Mouse (Mus musculus) limb, embryonic 15.5 days (tissue): ENCODE measurements around the gene Gm38119. TPM values are rescaled to one million over a fixed set of nuclear protein-coding genes. Genes with fewer than 3 reads are reported as not detected.
"Not testable (repeated sequence)": the region's sequence is repeated elsewhere in the genome, so short reads cannot be mapped to it uniquely, and the experiment has no call there.

Source experiments
- ATAC-seq: fragments of 200-750 bp; cut with Nextera tagmentation; 2 replicates; pipeline ENCODE4 v1.8.0; 2017; ENCODE audit warnings: low read depth, moderate TSS enrichment; ENCODE audit not compliant: insufficient number of reproducible peaks, low FRiP score, low TSS enrichment
- H3K27ac ChIP-seq: fragments of 300-500 bp; sonication (generic); 2 replicates; pipeline ENCODE4 v1.5.1; 2015; ENCODE audit warnings: moderate library complexity, mild to moderate bottlenecking, inconsistent platforms
- H3K27me3 ChIP-seq: fragments of 300-500 bp; sonication (generic); 2 replicates; pipeline ENCODE4 v1.6.1; 2015; ENCODE audit warnings: inconsistent platforms
- H3K36me3 ChIP-seq: fragments of 300-500 bp; sonication (generic); 2 replicates; pipeline ENCODE4 v1.6.1; 2015; ENCODE audit warnings: inconsistent platforms
- H3K4me1 ChIP-seq: fragments of 300-500 bp; sonication (generic); 2 replicates; pipeline ENCODE4 v1.6.1; 2015; ENCODE audit warnings: inconsistent platforms
- H3K4me2 ChIP-seq: fragments of 300-500 bp; sonication (generic); 2 replicates; pipeline ENCODE4 v1.6.1; 2015; ENCODE audit warnings: mild to moderate bottlenecking, inconsistent platforms
- H3K4me3 ChIP-seq: fragments of 300-500 bp; sonication (generic); 2 replicates; pipeline ENCODE4 v1.5.1; 2015; ENCODE audit warnings: mild to moderate bottlenecking, inconsistent platforms
- H3K9ac ChIP-seq: fragments of 300-500 bp; sonication (generic); 2 replicates; pipeline ENCODE4 v1.6.1; 2015; ENCODE audit warnings: inconsistent platforms
- H3K9me3 ChIP-seq: fragments of 300-500 bp; sonication (generic); 2 replicates; pipeline ENCODE4 v1.6.1; 2016; ENCODE audit warnings: inconsistent platforms
- WGBS: fragments of 180-500 bp; shearing (Covaris S2); methylation state at CpG from one replicate; pipeline ENCODE4 v1.1.7; 2015; 5-methylcytosine and 5-hydroxymethylcytosine counted together
- polyA plus RNA-seq: library from polyadenylated mRNA; unstranded; fragments of >200 nt; fragmentation: Nextera tagmentation; extraction: Ambion mirVana; gene quantifications from 2 replicates; pipeline ENCODE4 v1.2.1, GENCODE M21; 2015

Gm38119 gene
- polyA plus RNA-seq: not detected in 2 replicates

DNA sequence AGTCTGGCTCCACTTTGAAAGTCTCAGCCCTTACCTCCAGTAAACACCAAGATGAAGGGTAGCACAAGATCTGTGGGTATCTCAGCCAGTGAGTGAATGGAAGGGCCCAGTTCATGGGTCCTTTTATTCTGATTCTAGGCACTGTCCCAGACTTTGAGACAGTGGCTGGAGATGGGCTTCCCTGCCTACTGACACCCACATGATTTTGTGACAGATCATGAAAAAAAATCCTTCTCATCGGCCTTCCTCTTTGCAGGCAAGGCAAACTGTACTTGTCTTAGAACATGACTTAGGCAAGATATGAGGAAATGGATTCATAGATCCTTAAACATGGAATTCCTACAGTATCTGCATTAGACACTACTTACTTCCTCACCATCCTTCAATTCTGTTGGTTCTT, at the start of gene Gm38119:
Gene Gm38119 (minus strand): TSS at position 101 of the 400 bp plus-strand sequence.
- ATAC-seq: no peak
- no peak within 1 kb of the TSS for H3K27ac ChIP-seq

DNA sequence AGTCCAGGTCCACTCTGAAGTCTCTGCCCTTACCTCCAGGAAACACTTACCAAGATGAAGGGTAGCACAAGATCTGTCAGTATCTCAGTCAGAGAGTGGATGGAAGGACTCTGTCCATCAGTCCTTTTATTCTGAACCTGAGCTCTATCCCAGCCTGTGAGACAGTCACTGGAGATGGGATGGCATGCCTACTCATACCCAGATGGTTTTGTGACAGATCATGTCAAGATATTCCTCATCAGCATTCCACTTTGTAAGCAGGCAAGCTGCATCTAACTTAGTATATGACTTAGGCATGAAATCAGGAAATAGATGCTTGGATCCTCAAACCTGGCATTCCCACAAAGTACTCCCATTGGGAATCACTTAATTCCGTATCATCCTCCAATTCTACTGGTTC, 39.9 kb upstream of the Gm38119 start, which contains the start of gene Lce1i:
Gene Lce1i (minus strand): TSS at position 101 of the 400 bp plus-strand sequence.
- no peak within 1 kb of the TSS for H3K4me3 ChIP-seq
- H3K36me3 ChIP-seq: no peaks in the 10 kb centered on the region
- H3K9me3 ChIP-seq: no peaks in the 10 kb centered on the region
- H3K27ac ChIP-seq: no peak within 1 kb of the TSS
- no peak within 1 kb of the TSS for H3K9ac ChIP-seq
- ATAC-seq: no peak
- no peak within 1 kb of the TSS for H3K4me2 ChIP-seq
- 76% methylated on average over 1 of the region's 1 CpGs for WGBS
- no peaks in the 10 kb centered on the region for H3K4me1 ChIP-seq
- H3K27me3 ChIP-seq: no peaks in the 10 kb centered on the region

More for the DNA sequence above, at the start of gene Gm38119:
- no peaks in the 10 kb centered on the region for H3K36me3 ChIP-seq
- H3K27me3 ChIP-seq: no peaks in the 10 kb centered on the region
- 81% methylated on average over 1 of the region's 1 CpGs for WGBS
- H3K9ac ChIP-seq: no peak within 1 kb of the TSS
- H3K4me3 ChIP-seq: no peak within 1 kb of the TSS
- no peaks in the 10 kb centered on the region for H3K9me3 ChIP-seq
- H3K4me2 ChIP-seq: no peak within 1 kb of the TSS
- H3K4me1 ChIP-seq: no peaks in the 10 kb centered on the region

- 18% methylated on average over 3 of the region's 3 CpGs for WGBS
- ATAC-seq: no peak
- Histone ChIP-seq H3K36me3 (no peaks in the 10 kb centered on the region), H3K27ac (no peak overlapping the region), H3K9me3 (no peaks in the 10 kb centered on the region), H3K27me3 (no peaks in the 10 kb centered on the region), H3K4me2 (no peak overlapping the region), H3K4me3 (no peak overlapping the region), H3K9ac (no peak overlapping the region), H3K4me1 (no peaks in the 10 kb centered on the region)
These were observed 32.7 kb upstream of the Gm38119 start for GRCm38 (mm10) chr3:92771573-92771972.

GRCm38 (mm10) chr3:92764965-92765364, 26.1 kb upstream of the Gm38119 start, which contains the start of gene Lce1h:
Gene Lce1h, minus strand, starts transcription at chr3:92765065.
- no peaks in the 10 kb centered on the region for H3K9me3 ChIP-seq
- H3K27ac ChIP-seq: no peak within 1 kb of the TSS
- ATAC-seq: no peak
- no peak within 1 kb of the TSS for H3K4me3 ChIP-seq
- no peaks in the 10 kb centered on the region for H3K4me1 ChIP-seq
- no peaks in the 10 kb centered on the region for H3K27me3 ChIP-seq
- H3K4me2 ChIP-seq: no peak within 1 kb of the TSS
- H3K36me3 ChIP-seq: no peaks in the 10 kb centered on the region
- whole genome bisulfite sequencing: 83% methylated on average over 1 of the region's 1 CpGs
- no peak within 1 kb of the TSS for H3K9ac ChIP-seq

DNA sequence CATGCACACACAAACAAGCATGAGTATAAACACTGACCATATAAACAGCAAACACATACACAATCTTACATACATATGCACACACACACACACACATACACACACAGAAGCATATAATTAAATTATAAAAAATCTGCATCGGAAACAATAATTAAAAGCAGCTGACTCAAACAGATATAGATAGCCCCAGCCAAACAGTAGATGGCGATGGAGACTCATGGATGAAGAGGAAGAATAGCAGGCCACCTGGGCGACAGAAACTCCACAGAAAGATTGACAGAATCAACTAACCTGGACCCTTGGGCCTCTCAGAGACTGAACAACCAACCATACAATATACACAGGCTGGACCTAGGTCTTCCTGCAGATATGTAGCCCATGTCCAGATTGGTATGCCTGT, 14.3 kb upstream of the Gm38119 start:
- Histone ChIP-seq H3K4me2 (no peak overlapping the region), H3K4me1 (no peaks in the 10 kb centered on the region), H3K9ac (no peak overlapping the region), H3K27ac (no peak overlapping the region), H3K27me3 (no peaks in the 10 kb centered on the region), H3K36me3 (no peaks in the 10 kb centered on the region), H3K4me3 (no peak overlapping the region), H3K9me3 (no peaks in the 10 kb centered on the region)
- 29% methylated on average over 3 of the region's 3 CpGs for WGBS
- ATAC-seq: no peak

DNA sequence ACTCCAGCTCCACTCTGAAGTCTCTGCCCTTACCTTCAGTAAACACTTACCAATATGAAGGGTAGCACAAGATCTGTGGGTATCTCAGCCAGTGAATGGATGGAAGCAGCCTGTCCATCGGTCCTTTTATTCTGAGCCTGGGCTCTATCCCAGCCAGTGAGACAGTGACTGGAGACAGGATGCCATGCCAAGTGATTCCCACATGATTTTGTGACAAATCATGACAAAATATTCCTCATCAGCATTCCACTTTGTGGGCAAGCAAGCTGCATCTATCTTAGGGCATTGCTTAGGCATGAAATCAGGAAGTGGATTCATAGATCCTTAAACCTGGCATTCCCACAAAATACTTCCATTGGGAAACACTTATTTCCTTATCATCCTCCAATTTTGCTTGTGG, 13.3 kb upstream of the Gm38119 start, which contains the start of gene Lce1g:
Gene Lce1g (minus strand): TSS at position 101 of the 400 bp plus-strand sequence.
- Histone ChIP-seq H3K4me1 (no peaks in the 10 kb centered on the region), H3K9ac (no peak within 1 kb of the TSS), H3K27ac (no peak within 1 kb of the TSS), H3K4me2 (no peak within 1 kb of the TSS), H3K27me3 (no peaks in the 10 kb centered on the region), H3K9me3 (no peaks in the 10 kb centered on the region), H3K36me3 (no peaks in the 10 kb centered on the region), H3K4me3 (no peak within 1 kb of the TSS)
- 85% methylated on average over 1 of the region's 1 CpGs for WGBS
- ATAC-seq: no peak

GRCm38 (mm10) chr3:92722631-92723030, 16.3 kb downstream of the Gm38119 start:
- Histone ChIP-seq H3K4me3 (no peak overlapping the region), H3K9ac (no peak overlapping the region), H3K36me3 (no peaks in the 10 kb centered on the region), H3K27me3 (no peaks in the 10 kb centered on the region), H3K4me2 (no peak overlapping the region), H3K4me1 (no peaks in the 10 kb centered on the region), H3K27ac (no peak overlapping the region), H3K9me3 (no peaks in the 10 kb centered on the region)
- ATAC-seq: no peak
- 81% methylated on average over 5 of the region's 5 CpGs for WGBS

DNA sequence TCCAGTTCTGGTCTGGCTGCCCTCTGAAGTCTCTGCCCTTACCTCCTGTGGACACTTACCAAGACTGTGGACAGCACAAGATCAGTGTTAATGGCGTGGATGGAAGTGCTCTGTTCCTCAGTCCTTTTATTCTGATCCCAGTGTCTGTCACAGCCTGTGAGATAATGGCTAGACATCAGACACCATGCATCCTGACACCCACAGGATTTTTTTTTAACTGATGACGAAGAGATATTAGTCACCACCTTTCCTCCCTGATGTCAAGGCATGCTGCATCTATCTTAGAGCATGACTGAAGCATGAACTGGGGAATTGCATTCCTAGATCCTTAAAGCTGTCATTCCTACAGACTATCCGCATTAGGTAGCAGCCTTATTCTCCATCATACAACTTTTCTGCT, 18.6 kb downstream of the Gm38119 start, which contains the start of gene Lce1f:
Gene Lce1f (minus strand): TSS at position 101 of the 400 bp plus-strand sequence.
- Histone ChIP-seq H3K4me1 (no peaks in the 10 kb centered on the region), H3K4me3 (no peak within 1 kb of the TSS), H3K4me2 (no peak within 1 kb of the TSS), H3K27me3 (no peaks in the 10 kb centered on the region), H3K9ac (no peak within 1 kb of the TSS), H3K27ac (no peak within 1 kb of the TSS), H3K9me3 (no peaks in the 10 kb centered on the region), H3K36me3 (no peaks in the 10 kb centered on the region)
- ATAC-seq: no peak
- 66% methylated on average over 3 of the region's 3 CpGs for WGBS

GRCm38 (mm10) chr3:92715122-92715521, 23.8 kb downstream of the Gm38119 start:
- H3K36me3 ChIP-seq: no peaks in the 10 kb centered on the region
- ATAC-seq: no peak
- no peak overlapping the region for H3K4me2 ChIP-seq
- H3K4me3 ChIP-seq: no peak overlapping the region
- no peak overlapping the region for H3K9ac ChIP-seq
- H3K4me1 ChIP-seq: no peaks in the 10 kb centered on the region
- H3K27ac ChIP-seq: no peak overlapping the region
- H3K27me3 ChIP-seq: no peaks in the 10 kb centered on the region
- H3K9me3 ChIP-seq: no peaks in the 10 kb centered on the region

GRCm38 (mm10) chr3:92708974-92709373, 29.9 kb downstream of the Gm38119 start, which contains the start of gene Lce1e:
Gene Lce1e, minus strand, starts transcription at chr3:92709074.
- Histone ChIP-seq H3K27ac (no peak within 1 kb of the TSS), H3K36me3 (no peaks in the 10 kb centered on the region), H3K4me3 (no peak within 1 kb of the TSS), H3K4me2 (no peak within 1 kb of the TSS), H3K9me3 (no peaks in the 10 kb centered on the region), H3K27me3 (no peaks in the 10 kb centered on the region), H3K4me1 (no peaks in the 10 kb centered on the region), H3K9ac (no peak within 1 kb of the TSS)
- ATAC-seq: no peak
- 81% methylated on average over 2 of the region's 2 CpGs for WGBS

DNA sequence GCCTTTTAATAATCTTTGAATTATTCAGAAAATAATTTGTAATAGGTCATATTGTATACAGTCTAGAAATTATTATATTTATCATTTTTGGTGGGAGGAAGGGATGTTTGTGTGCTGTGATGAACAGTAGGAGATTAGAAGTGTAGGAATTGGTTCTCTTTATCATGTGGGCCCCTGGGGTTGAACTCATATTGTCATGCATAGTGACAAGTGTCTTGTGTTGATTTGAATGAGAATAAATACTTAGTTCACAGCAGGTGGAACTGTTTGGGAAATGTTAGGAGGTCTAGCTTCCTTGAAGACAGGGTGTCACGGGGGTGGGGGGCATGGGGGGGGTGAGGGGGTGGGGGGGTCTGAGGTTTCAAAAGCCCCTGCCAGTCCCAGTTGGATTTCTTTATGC, 44.3 kb downstream of the Gm38119 start:
- Histone ChIP-seq H3K9ac (no peak overlapping the region), H3K27ac (no peak overlapping the region), H3K4me3 (no peak overlapping the region), H3K9me3 (no peaks in the 10 kb centered on the region), H3K27me3 (no peaks in the 10 kb centered on the region), H3K4me2 (no peak overlapping the region), H3K4me1 (no peaks in the 10 kb centered on the region), H3K36me3 (no peaks in the 10 kb centered on the region)
- 14% methylated on average over 1 of the region's 1 CpGs for WGBS
- no peak for ATAC-seq

DNA sequence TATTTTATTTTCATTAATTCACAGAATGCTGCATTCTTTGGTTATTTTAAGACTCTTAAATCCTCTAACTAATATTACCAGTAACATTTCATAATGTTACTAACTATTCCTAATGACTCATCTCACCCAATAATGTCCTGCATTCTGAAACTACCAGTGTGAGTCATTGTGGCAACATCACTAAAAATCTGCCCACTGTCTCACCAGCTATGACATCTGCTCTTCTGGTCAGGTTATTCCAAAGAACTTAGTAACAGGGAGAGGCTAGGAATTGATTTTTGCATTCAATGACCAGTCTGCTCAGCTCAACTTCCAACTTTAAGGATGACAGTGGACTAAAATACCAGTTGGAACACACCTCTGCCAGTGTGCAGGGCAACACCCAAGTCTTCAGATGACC, 47.2 kb downstream of the Gm38119 start:
- no peaks in the 10 kb centered on the region for H3K4me1 ChIP-seq
- no peaks in the 10 kb centered on the region for H3K36me3 ChIP-seq
- no peak overlapping the region for H3K9ac ChIP-seq
- no peak overlapping the region for H3K4me3 ChIP-seq
- no peaks in the 10 kb centered on the region for H3K9me3 ChIP-seq
- no peak for ATAC-seq
- H3K27ac ChIP-seq: no peak overlapping the region
- H3K4me2 ChIP-seq: no peak overlapping the region
- H3K27me3 ChIP-seq: no peaks in the 10 kb centered on the region

GRCm38 (mm10) chr3:92689154-92689553, 49.7 kb downstream of the Gm38119 start:
- H3K4me3 ChIP-seq, H3K4me2 ChIP-seq, H3K9me3 ChIP-seq, H3K36me3 ChIP-seq, H3K27me3 ChIP-seq, H3K4me1 ChIP-seq, ATAC-seq, H3K9ac ChIP-seq, H3K27ac ChIP-seq: not testable (repeated sequence)
- 80% methylated on average over 16 of the region's 16 CpGs for WGBS
